Mouse (Mus musculus): ENCODE measurements around the gene Kcnd3. TPM values are rescaled to one million over a fixed set of nuclear protein-coding genes. Genes with fewer than 3 reads are reported as not detected.

Kcnd3 gene
- polyA plus RNA-seq (2014; fragmentation: Illumina TruSeq; extraction: RNeasy Lipid Tissue Mini Kit (QIAGEN cat#74804); ENCODE audit: insufficient read depth, low read depth, low replicate concordance): 0.29 TPM

GRCm38 (mm10) chr3:105451627-105452555 lies at the start of gene Kcnd3:
Gene Kcnd3 (plus strand): TSS chr3:105452330.

GRCm38 (mm10) chr3:105687324-105688060 lies 235.4 kb downstream of the Kcnd3 start, which contains the start of gene Ddx20:
Gene Ddx20 (minus strand): TSS chr3:105687574.

GRCm38 (mm10) chr3:105704031-105705008 lies 252.2 kb downstream of the Kcnd3 start, which contains the start of gene Inka2:
Gene Inka2 (plus strand): TSS chr3:105704599.

Other genes with a start within 250 kb of the Kcnd3 start
- gene Ddx20, start 235.2 kb downstream of the Kcnd3 start, polyA plus RNA-seq (2014; fragmentation: Illumina TruSeq; extraction: RNeasy Lipid Tissue Mini Kit (QIAGEN cat#74804); ENCODE audit: insufficient read depth, low read depth, low replicate concordance): 8.9 TPM

All from lung, adult 10 weeks (tissue).